Mouse (Mus musculus): ENCODE results near the gene Mex3a. TPM values are rescaled to one million over a fixed set of nuclear protein-coding genes. Genes with fewer than 3 reads are reported as not detected.

The Mex3a gene
- polyA plus RNA-seq, 1 experiment = 0.84 TPM

GRCm38 (mm10) chr3:88548180-88548917 lies 16.2 kb downstream of the Mex3a start, which contains the start of gene Rab25:
TSS of gene Rab25 (minus strand) at chr3:88548300.
- Histone ChIP-seq H3K4me1 (ENCODE audit: control insufficient read depth, insufficient read depth, low read length) (peaks cover 3% of the 10 kb centered on the region), H3K4me3 (replicated peaks; ENCODE audit: extremely low read depth, low read depth, low read length) (peak within 1 kb of the TSS; percentile 21)
- 56% methylated on average over 18 of the region's 18 CpGs for WGBS
- peak; percentile 77 for DNase-seq
- TF ChIP-seq CTCF (IDR thresholded peaks at IDR 0.05; ENCODE audit: insufficient read depth, low read length) (no peak), POLR2A (IDR thresholded peaks at IDR 0.05; ENCODE audit: borderline replicate concordance, extremely low read depth, low read depth, low read length) (peak; percentile 52; the same call in 1 of the 2 replicates)

DNA sequence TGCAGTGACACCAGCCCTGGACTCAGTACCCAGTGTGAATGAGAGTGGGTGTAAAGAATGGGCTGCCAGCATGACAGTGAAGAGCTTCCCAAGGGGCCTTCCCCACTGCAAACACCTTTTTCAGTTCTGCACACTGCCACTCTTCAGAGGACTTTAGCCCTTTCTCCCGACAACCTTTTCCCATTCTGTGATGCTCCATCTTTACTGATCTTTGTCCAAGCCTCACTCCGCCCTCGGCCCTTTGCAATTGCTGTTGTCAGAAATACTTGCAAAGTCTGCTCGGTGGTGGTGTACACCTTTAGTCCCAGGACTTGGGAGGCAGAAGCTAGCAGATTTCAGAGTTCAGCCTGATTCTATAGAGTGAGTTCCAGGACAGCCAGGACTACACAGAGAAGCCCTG lies 19.4 kb downstream of the Mex3a start:
- no peak overlapping the region for H3K4me3 ChIP-seq (replicated peaks; ENCODE audit: extremely low read depth, low read depth, low read length)
- 68% methylated on average over 4 of the region's 4 CpGs for WGBS
- DNase-seq = no peak
- peaks cover 3% of the 10 kb centered on the region for H3K4me1 ChIP-seq (ENCODE audit: control insufficient read depth, insufficient read depth, low read length)
- TF ChIP-seq CTCF (IDR thresholded peaks at IDR 0.05; ENCODE audit: insufficient read depth, low read length) = no peak
- no peak for TF ChIP-seq POLR2A (IDR thresholded peaks at IDR 0.05; ENCODE audit: borderline replicate concordance, extremely low read depth, low read depth, low read length)

GRCm38 (mm10) chr3:88552082-88552645 lies 20.0 kb downstream of the Mex3a start:
- Histone ChIP-seq H3K4me1 (ENCODE audit: control insufficient read depth, insufficient read depth, low read length) (peaks cover 3% of the 10 kb centered on the region), H3K4me3 (replicated peaks; ENCODE audit: extremely low read depth, low read depth, low read length) (peak overlapping the region; percentile 90)
- 8% methylated on average over 16 of the region's 16 CpGs for WGBS
- no peak for DNase-seq
- TF ChIP-seq POLR2A (IDR thresholded peaks at IDR 0.05; ENCODE audit: borderline replicate concordance, extremely low read depth, low read depth, low read length) (no peak), CTCF (IDR thresholded peaks at IDR 0.05; ENCODE audit: insufficient read depth, low read length) (no peak)

GRCm38 (mm10) chr3:88552676-88553524 lies 20.7 kb downstream of the Mex3a start, which contains the start of gene Lamtor2:
TSS of gene Lamtor2 (minus strand) at chr3:88553074.
- peaks cover 3% of the 10 kb centered on the region for H3K4me1 ChIP-seq (ENCODE audit: control insufficient read depth, insufficient read depth, low read length)
- peak; percentile 88 for TF ChIP-seq POLR2A (IDR thresholded peaks at IDR 0.05; ENCODE audit: borderline replicate concordance, extremely low read depth, low read depth, low read length)
- no peak for TF ChIP-seq CTCF (IDR thresholded peaks at IDR 0.05; ENCODE audit: insufficient read depth, low read length)
- WGBS = under 1% methylated on average over 48 of the region's 48 CpGs
- peak within 1 kb of the TSS; percentile 93 for H3K4me3 ChIP-seq (replicated peaks; ENCODE audit: extremely low read depth, low read depth, low read length)
- peak; percentile 97 for DNase-seq

GRCm38 (mm10) chr3:88553525-88553879 lies 21.3 kb downstream of the Mex3a start, which contains the start of gene Ubqln4:
TSS of gene Ubqln4 (plus strand) at chr3:88553758.
- peak within 1 kb of the TSS; percentile 93 for H3K4me3 ChIP-seq (replicated peaks; ENCODE audit: extremely low read depth, low read depth, low read length)
- H3K4me1 ChIP-seq (ENCODE audit: control insufficient read depth, insufficient read depth, low read length) = peaks cover 3% of the 10 kb centered on the region
- DNase-seq = peak; percentile 92
- WGBS = 0% methylated on average over 36 of the region's 37 CpGs
- peak; percentile 8; the same call in 1 of the 2 replicates for TF ChIP-seq CTCF (IDR thresholded peaks at IDR 0.05; ENCODE audit: insufficient read depth, low read length)
- TF ChIP-seq POLR2A (IDR thresholded peaks at IDR 0.05; ENCODE audit: borderline replicate concordance, extremely low read depth, low read depth, low read length) = peak; percentile 65; the same call in 1 of the 2 replicates

DNA sequence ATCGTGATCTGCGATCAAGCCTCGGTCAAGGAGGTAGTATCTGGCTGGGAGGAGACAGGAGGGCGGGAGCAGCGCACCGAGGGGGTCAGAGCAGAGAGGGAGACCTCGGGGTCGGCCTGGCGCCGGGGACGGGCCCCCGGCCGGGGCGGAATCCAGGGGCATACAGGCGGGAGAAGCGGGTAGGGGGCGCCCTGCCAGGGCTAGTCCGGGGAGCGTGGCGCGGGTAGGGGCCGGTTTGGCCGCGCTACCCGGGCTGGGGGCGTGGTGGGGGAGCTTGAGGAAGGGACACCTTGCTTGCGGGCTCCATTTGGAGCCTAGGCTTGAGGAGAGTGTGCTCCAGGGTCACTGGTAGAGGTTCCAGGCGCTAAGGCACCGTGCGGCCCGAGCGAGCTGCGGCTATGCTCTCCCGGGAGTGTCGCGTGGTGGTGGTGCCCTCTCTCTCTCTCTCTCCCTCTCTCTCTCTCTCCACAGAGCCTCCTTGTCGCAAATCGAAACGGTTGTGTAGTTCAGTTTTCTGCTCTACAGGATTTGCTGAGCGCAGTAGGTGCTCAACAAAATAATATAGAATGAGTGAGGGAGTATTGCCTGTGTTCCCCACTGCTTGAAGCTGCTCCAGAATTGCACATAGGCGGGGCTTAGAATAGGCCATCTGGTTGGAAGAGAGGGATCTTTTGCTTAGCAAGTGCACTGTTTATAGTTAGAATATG lies 21.8 kb downstream of the Mex3a start:
- H3K4me3 ChIP-seq (replicated peaks; ENCODE audit: extremely low read depth, low read depth, low read length) = peak overlapping the region; percentile 93
- WGBS = under 1% methylated on average over 41 of the region's 41 CpGs
- TF ChIP-seq CTCF (IDR thresholded peaks at IDR 0.05; ENCODE audit: insufficient read depth, low read length) (no peak), POLR2A (IDR thresholded peaks at IDR 0.05; ENCODE audit: borderline replicate concordance, extremely low read depth, low read depth, low read length) (no peak)
- H3K4me1 ChIP-seq (ENCODE audit: control insufficient read depth, insufficient read depth, low read length) = peaks cover 3% of the 10 kb centered on the region
- DNase-seq = peak; percentile 47

- TF ChIP-seq CTCF (IDR thresholded peaks at IDR 0.05; ENCODE audit: insufficient read depth, low read length) = no peak
- TF ChIP-seq POLR2A (IDR thresholded peaks at IDR 0.05; ENCODE audit: borderline replicate concordance, extremely low read depth, low read depth, low read length) = no peak
Observed at GRCm38 (mm10) chr3:88555069-88555605, 22.9 kb downstream of the Mex3a start.

GRCm38 (mm10) chr3:88555731-88556130 lies 23.5 kb downstream of the Mex3a start:
- Histone ChIP-seq H3K4me3 (replicated peaks; ENCODE audit: extremely low read depth, low read depth, low read length) (no peak overlapping the region), H3K4me1 (ENCODE audit: control insufficient read depth, insufficient read depth, low read length) (peaks cover 3% of the 10 kb centered on the region)
- DNase-seq = no peak
- WGBS = 95% methylated on average over 6 of the region's 6 CpGs
- TF ChIP-seq CTCF (IDR thresholded peaks at IDR 0.05; ENCODE audit: insufficient read depth, low read length) = no peak
- no peak for TF ChIP-seq POLR2A (IDR thresholded peaks at IDR 0.05; ENCODE audit: borderline replicate concordance, extremely low read depth, low read depth, low read length)

More at GRCm38 (mm10) chr3:88555069-88555605, 22.9 kb downstream of the Mex3a start:
- WGBS = 86% methylated on average over 5 of the region's 5 CpGs
- Histone ChIP-seq H3K4me1 (ENCODE audit: control insufficient read depth, insufficient read depth, low read length) (peaks cover 3% of the 10 kb centered on the region), H3K4me3 (replicated peaks; ENCODE audit: extremely low read depth, low read depth, low read length) (no peak overlapping the region)
- no peak for DNase-seq

Data from lung, adult 2 months (tissue).